Mouse (Mus musculus): ENCODE results near the gene A630076J17Rik.

The A630076J17Rik gene

GRCm38 (mm10) chr3:107276626-107277025 lies 46.2 kb downstream of the A630076J17Rik start:
- no peak for DNase-seq (ENCODE audit: low read depth)

GRCm38 (mm10) chr3:107278479-107279269 lies 48.3 kb downstream of the A630076J17Rik start, which contains the start of gene Lamtor5:
Gene Lamtor5, plus strand, starts transcription at chr3:107278858.
- DNase-seq (ENCODE audit: low read depth), result peak; percentile 56
